Mouse (Mus musculus) cerebellum, adult 2 months (tissue): ENCODE results near the gene Faap20. TPM values are rescaled to one million over a fixed set of nuclear protein-coding genes. Genes with fewer than 3 reads are reported as not detected.
A peak's percentile ranks its signal among the peaks of the same experiment; 100 is the strongest.

Experiments
- DNase-seq, 2 experiments: peaks; one replicate each; pipeline ENCODE4 v3.0.0; 2021
- H3K27ac ChIP-seq: fragments of 200-500 bp; 2 replicates; pipeline ENCODE4 v1.5.1; 2012; ENCODE audit warnings: low read length, control low read depth, inconsistent platforms; ENCODE audit not compliant: insufficient read depth
- H3K27me3 ChIP-seq: fragments of 200-500 bp; 2 replicates; pipeline ENCODE4 v1.6.1; 2012; ENCODE audit warnings: inconsistent platforms, mild to moderate bottlenecking, low read length, moderate library complexity; ENCODE audit not compliant: control insufficient read depth, insufficient read depth
- H3K4me1 ChIP-seq: fragments of 200-500 bp; 2 replicates; pipeline ENCODE4 v1.6.1; 2011; ENCODE audit warnings: low read length; ENCODE audit not compliant: control insufficient read depth, insufficient read depth
- H3K4me3 ChIP-seq: fragments of 200-500 bp; replicated peaks from 2 replicates; pipeline ENCODE3; 2011; ENCODE audit warnings: mild to moderate bottlenecking, low read depth, low read length, control low read depth; ENCODE audit not compliant: insufficient read depth
- CTCF ChIP-seq: fragments of 200-500 bp; IDR thresholded peaks from 2 replicates; pipeline ENCODE4 v1.5.1; 2011; ENCODE audit warnings: low read depth, mild to moderate bottlenecking, control low read depth, low read length, moderate library complexity, borderline replicate concordance; ENCODE audit not compliant: insufficient read depth
- POLR2A ChIP-seq: fragments of 200-500 bp; IDR thresholded peaks from 2 replicates; pipeline ENCODE4 v1.6.1; 2011; ENCODE audit warnings: low read length, control low read depth, borderline replicate concordance; ENCODE audit not compliant: insufficient read depth
- WGBS: fragments of 180-500 bp; shearing (Covaris S2); methylation state at CpG from one replicate; pipeline ENCODE4 v1.1.7; 2018; 5-methylcytosine and 5-hydroxymethylcytosine counted together
- polyA plus RNA-seq: library from polyadenylated mRNA; depleted of rRNA; stranded (reverse); fragments of >200 nt; gene quantifications from 2 replicates; pipeline ENCODE4 v1.2.3, GENCODE M21; 2012

Faap20 gene
- polyA plus RNA-seq, 1 experiment = 94.5 TPM

DNA sequence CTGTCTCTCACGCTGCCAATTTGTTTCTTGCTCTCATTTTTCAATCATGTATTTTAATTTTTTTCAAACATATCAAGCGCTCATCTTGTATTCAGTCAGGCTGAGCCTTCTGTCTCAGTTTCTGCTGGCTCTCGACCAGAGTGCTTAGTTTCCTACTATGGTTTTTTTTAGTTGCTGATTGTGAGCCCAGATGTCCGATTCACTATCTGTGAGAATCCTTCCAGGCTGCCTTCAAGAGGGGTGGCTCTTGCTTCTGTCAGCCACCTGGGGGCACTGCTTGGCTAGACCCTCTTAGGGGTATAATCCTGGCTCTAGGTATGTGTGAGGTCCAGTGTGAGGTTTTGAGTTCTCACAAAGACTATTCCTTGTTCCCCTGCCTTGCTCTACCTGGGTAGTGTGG lies 46.4 kb downstream of the Faap20 start:
- 9% methylated on average over 4 of the region's 4 CpGs for WGBS
- no peak overlapping the region for H3K4me3 ChIP-seq
- TF ChIP-seq CTCF (peak; percentile 29; the same call in 1 of the 2 replicates), POLR2A (no peak)
- H3K27ac ChIP-seq = peak overlapping the region; percentile 94
- peaks cover 84% of the 10 kb centered on the region for H3K4me1 ChIP-seq
- H3K27me3 ChIP-seq = no peaks in the 10 kb centered on the region
- DNase-seq = peak; percentile 70 to 83

DNA sequence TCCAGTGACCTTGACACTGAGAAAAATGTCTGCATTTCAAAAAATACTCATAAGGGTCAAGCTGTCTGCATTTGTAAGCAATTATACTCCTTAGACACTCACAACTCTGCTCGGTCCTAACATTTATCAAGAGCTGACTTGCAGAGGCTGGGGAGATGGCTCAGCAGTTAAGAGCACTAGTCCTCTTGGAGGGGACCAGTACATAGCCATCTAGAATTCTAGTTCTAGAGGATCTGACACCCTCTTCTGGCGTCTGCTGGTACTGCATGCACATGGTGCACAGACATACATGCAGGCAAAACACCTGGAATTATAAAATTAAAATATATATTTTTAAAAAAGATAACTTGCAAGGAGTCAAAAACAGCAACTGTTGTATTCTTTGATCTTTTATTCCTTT lies 47.5 kb downstream of the Faap20 start:
- DNase-seq = peak in 1 of 2 experiments; percentile 65
- H3K27ac ChIP-seq = peak overlapping the region; percentile 94; the same call in 1 of the 2 replicates
- TF ChIP-seq CTCF (peak; percentile 39; the same call in 1 of the 2 replicates), POLR2A (no peak)
- no peak overlapping the region for H3K4me3 ChIP-seq
- H3K27me3 ChIP-seq = no peaks in the 10 kb centered on the region
- H3K4me1 ChIP-seq = peaks cover 84% of the 10 kb centered on the region
- 50% methylated on average over 2 of the region's 2 CpGs for WGBS

DNA sequence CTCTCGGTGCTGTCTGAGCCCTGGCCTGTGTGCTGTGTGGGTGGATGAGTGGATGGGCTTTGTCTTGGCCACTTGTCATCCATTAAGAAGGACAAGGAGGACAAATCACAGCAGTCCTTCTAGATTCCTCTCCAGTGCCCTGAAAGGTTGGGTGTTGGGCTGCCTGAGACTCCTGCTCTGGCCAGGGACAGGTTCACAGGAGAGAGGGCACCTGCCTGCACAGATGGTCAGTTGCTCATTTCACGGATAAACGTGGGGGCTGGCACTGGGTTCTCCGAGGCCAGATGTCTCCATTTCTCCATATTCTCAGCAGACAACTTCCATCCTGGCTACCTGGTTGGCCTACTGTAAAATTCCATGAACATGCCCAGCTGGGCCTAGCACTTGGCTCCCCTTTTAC lies 49.2 kb downstream of the Faap20 start:
- TF ChIP-seq POLR2A (0 out of 2 replicates have a peak, but pooled peaks have one; percentile 27), CTCF (no peak)
- peak; percentile 88 to 94 for DNase-seq
- WGBS = 6% methylated on average over 4 of the region's 4 CpGs
- peaks cover 83% of the 10 kb centered on the region for H3K4me1 ChIP-seq
- H3K4me3 ChIP-seq = no peak overlapping the region
- H3K27me3 ChIP-seq = no peaks in the 10 kb centered on the region
- H3K27ac ChIP-seq = peak overlapping the region; percentile 66

DNA sequence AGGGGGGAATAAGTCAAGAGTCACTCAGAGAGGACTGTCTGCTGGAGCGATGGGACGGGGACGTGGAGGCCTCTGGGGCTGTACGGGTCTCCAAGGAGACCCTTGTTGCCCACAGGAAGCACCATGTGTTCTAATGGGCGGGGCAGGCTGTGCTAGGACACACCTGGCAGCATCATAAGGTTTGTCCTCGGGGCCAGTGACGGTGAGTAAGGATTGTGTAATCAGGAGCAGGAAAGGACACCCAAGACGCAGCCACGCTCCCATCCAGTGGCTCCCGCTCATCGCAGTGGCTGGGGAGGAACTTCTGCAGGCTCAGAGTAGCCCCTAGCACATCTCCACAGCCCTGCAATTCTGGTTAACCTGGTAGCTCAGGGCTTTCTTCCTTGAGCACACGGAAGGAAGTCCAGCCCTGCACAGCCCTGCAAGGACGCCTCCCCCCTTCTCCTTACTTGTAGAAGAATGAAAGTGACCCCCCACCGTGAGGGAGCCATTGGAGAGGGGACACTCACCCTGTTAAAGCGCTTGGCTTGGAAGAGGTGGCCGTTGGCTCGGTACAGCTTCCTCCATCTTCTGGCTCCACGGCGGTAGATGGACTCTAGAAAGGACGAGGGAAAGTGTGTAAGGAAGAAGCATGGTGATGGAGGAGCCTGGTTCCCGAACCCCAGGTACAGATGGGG lies 51.0 kb downstream of the Faap20 start:
- TF ChIP-seq CTCF (no peak), POLR2A (no peak)
- no peaks in the 10 kb centered on the region for H3K27me3 ChIP-seq
- H3K4me1 ChIP-seq = peaks cover 72% of the 10 kb centered on the region
- WGBS = 68% methylated on average over 21 of the region's 21 CpGs
- peak overlapping the region; percentile 66 for H3K27ac ChIP-seq
- no peak overlapping the region for H3K4me3 ChIP-seq
- DNase-seq = peak; percentile 33 to 51

DNA sequence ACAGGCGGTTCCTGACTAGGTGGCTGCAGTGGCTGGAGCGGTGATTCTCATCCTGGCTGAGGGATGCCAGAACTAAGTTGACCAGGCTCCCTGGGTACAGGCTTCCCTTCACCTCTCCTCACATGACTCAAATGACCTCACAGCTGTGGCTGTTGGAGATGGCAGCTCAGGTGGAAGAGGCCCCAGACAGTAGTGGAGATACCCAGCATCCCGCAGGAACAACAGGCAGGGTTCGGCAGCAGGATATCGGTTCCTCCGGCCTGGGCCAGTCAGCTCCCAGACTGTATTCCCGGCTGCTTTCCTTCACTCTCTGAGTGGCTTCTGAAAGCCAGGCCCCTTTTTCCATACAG lies 51.5 kb downstream of the Faap20 start:
- H3K27ac ChIP-seq = peak overlapping the region; percentile 66
- 67% methylated on average over 7 of the region's 7 CpGs for WGBS

DNA sequence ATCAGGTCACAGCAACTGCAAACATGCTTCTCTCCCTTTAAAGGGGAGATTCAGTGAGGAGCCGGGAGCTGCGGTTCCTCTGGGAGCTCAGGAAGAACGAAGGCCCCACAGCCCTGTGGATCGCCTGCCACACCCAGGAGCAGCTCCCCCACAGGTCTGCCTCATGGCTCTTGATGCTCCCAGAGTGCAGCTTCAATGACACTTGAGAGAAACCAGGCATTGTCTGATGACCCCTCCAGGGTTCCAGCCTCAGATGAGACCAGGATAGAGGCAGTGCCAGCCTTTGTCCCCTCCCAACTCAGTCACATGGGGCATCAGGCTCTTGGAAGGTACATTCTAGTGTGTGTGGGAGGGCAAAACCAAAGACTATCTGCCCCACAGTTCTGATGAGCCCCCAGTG lies 52.4 kb downstream of the Faap20 start:
- Histone ChIP-seq H3K4me3 (no peak overlapping the region), H3K27me3 (no peaks in the 10 kb centered on the region), H3K4me1 (peaks cover 73% of the 10 kb centered on the region), H3K27ac (peak overlapping the region; percentile 66)
- TF ChIP-seq CTCF = no peak
- TF ChIP-seq POLR2A = no peak
- 2% methylated on average over 4 of the region's 4 CpGs for WGBS
- DNase-seq = peak; percentile 62 to 66

More for the DNA sequence above, 51.5 kb downstream of the Faap20 start:
- peak in 1 of 2 experiments; percentile 60 for DNase-seq
- no peak overlapping the region for H3K4me3 ChIP-seq
- no peak for TF ChIP-seq POLR2A
- no peak for TF ChIP-seq CTCF
- peaks cover 72% of the 10 kb centered on the region for H3K4me1 ChIP-seq
- H3K27me3 ChIP-seq = no peaks in the 10 kb centered on the region

DNA sequence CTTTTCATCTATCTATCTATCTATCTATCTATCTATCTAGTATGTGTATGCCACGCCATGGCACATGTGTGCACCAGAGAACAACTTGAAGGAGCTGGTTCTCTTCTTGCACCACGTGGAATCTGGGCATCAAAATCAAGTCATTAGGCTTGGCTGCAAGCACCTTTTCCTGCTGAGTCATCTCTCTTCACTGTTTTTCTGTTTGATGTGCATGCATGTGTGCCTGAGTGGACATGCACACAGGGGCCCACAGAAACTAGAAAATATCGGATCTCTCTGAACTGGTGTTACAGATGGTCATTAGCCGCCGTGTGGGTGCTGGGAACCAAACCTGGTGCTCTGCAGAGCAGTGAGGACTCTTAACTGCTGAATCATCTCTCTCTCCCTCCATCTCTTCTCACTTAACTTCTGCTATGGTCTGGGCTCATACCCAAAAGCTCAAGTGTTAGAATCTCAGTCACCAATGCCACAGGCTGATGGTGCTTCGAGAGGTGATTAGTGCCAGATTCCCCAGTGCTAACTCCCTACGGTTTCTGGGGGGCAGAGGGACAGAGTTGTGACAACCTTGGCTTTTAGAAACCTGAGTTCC lies 55.0 kb downstream of the Faap20 start:
- H3K27ac ChIP-seq = peak overlapping the region; percentile 98
- WGBS = 41% methylated on average over 7 of the region's 7 CpGs
- H3K27me3 ChIP-seq = no peaks in the 10 kb centered on the region
- no peak for TF ChIP-seq CTCF
- TF ChIP-seq POLR2A = no peak
- DNase-seq = peak; percentile 48 to 61
- no peak overlapping the region for H3K4me3 ChIP-seq
- peaks cover 79% of the 10 kb centered on the region for H3K4me1 ChIP-seq
